Mouse (Mus musculus) left cerebral cortex, adult 2 months (tissue): ENCODE results near the gene Ankzf1. TPM values are rescaled to one million over a fixed set of nuclear protein-coding genes. Genes with fewer than 3 reads are reported as not detected.

Source experiments
- DNase-seq, 2 experiments: peaks; one replicate each; pipeline ENCODE4 v3.0.0; 2021 to 2022; ENCODE audit warnings: low spot score in 2 of 2, mixed read lengths in 1 of 2; ENCODE audit errors: extremely low spot score in 1 of 2
- H3K27ac ChIP-seq: fragments of 200-600 bp; 2 replicates; pipeline ENCODE4 v1.8.1; 2022
- H3K4me3 ChIP-seq: fragments of 200-600 bp; 2 replicates; pipeline ENCODE4 v1.8.1; 2022
- CTCF ChIP-seq: fragments of 200-600 bp; IDR thresholded peaks from 2 replicates; pipeline ENCODE4 v1.8.1; 2022; ENCODE audit warnings: antibody characterized with exemption, mild to moderate bottlenecking, moderate library complexity
- intact Hi-C: fragments of 180-260 bp; cut with DNase I; formaldehyde crosslinking; loops from one replicate; pipeline ENCODE4 v1.15.1; 2025
- total RNA-seq, 2 experiments: library from RNA; stranded (reverse); gene quantifications; 2 replicates each; pipeline ENCODE4 v1.2.3; 2021

Ankzf1 gene
- total RNA-seq, 2 experiments from 2014 or later = 25.7 to 30.7 TPM

DNA sequence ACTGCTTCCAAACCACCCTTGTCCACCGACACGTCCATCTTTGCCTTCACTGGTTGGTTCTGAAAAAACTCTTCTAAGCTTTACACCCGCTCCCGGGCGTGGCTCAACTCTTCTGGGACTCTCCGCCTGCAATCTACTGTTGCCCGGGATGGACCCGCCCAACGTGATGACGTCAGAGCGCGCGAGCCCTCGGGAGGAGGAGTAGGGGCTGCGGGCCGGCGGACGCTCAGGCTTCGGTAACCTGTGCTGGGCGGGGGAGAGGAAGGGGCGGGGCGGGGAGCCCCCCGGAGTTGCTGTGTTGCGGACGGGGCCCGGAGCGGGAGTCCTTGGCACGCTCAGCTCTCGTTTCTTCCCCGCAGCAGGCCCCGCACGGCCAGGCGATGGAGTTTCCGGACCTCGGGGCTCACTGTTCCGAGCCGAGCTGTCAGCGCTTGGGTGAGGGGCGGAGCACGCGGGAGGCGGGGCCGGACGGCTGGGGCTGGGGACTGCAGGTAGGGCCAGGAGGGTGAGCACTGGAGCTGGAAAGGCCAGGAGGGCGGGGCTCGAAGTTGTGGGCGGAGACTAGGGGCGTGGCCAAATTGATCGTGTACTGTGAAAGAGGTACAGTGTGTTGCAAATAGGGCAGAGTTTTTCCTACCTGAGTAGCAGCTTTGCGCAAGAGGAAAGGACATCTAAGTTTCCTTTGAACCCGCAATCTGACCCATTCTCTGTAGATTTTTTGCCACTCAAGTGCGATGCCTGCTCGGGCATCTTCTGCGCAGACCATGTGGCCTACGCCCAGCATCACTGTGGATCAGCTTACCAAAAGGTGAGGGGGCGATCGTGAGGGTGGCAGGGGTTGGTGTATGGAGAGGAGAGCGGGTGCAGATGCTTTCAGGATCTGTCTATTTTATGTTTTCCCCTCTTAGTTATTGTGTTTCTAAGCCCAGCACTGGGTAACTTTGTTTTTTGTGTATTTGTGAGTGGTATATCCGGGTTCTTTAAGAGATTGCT is 23.2 kb upstream of the Ankzf1 start, which contains the start of gene Zfand2b:
Gene Zfand2b, plus strand, starts transcription at position 175 of the 993 bp plus-strand sequence.
- peak within 1 kb of the TSS; percentile 95 for H3K27ac ChIP-seq
- DNase-seq = peak; percentile 94 to 95
- H3K4me3 ChIP-seq = peak within 1 kb of the TSS; percentile 93
- no peak for TF ChIP-seq CTCF
- intact Hi-C loops = loop anchor here (1.0 to 2.0 kb wide), 2 partner anchors 12 to 26 kb away; partner anchors contain the start of genes Abcb6, Cnppd1 and Retreg2

DNA sequence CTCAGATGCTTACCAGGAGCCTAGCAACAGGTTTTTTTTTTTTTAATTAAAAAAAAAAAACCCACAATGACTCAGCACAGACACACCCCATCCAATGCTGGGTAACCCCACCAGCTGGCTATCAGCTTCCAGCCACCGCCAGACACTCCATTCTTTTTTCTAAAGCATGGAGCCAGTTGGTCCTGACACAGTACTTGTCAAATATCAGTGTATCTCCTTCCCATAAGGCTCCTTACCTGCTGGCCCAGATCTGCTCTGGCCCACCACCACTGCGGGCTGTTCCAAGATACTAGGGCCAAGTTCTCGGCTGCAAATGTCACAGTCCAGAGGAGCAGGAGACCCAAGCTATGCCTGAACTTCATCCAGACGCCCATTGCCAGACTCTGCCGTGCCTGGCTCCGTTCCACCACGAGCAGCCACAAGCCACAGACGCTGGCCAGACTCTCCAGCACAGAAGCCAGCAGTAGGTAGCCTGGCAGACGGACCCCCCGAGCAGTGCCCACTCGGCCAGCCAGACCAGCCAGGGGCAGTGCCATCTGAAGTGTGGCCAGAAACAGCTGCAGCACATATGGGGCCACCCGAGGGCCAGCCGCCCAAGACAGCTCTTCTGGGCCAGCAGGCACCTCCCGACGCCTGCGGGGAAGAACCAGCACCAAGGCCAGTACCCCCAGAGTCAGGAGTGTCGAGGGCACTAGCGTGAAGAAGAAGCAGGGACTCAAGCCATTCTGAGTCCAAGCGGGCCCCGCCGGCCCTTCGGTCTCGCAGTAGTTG is 12.4 kb upstream of the Ankzf1 start:
- DNase-seq = peak; percentile 38 to 41
- Histone ChIP-seq H3K27ac (peak overlapping the region; percentile 29), H3K4me3 (peak overlapping the region; percentile 62)
- intact Hi-C loops = loop anchor here (1.0 to 5.0 kb wide), 4 partner anchors 10 to 73 kb away; partner anchors contain the start of genes Cnppd1, Retreg2 and Tuba4a
- TF ChIP-seq CTCF = no peak

DNA sequence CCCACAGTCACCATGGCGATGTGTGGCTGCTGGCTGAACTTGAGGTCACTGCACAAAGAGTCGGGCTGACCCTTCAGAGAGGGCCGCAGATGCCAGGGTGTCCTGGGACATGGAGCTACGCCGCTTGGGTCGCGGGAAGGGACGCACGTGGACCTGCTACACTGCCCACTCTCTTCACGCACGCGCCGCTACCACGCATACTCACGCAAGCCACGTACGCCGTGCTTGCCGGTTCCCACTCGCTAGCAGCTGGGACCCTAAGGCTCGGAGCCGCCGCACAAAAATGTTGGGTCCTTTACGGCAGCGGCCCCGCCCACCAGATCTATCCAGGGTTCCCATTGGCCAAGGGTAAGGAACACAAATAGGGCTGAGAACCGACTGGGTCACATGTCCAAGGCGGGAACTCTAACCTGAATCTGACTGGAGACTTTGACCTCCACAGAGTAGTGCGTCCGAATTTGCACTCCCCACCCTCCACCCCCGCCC is 11.8 kb upstream of the Ankzf1 start, which contains the start of gene Abcb6:
Gene Abcb6, minus strand, starts transcription at position 288 of the 486 bp plus-strand sequence.
- Histone ChIP-seq H3K4me3 (peak within 1 kb of the TSS; percentile 62), H3K27ac (peak within 1 kb of the TSS; percentile 29)
- intact Hi-C loops = loop anchor here (1.0 to 5.0 kb wide), 4 partner anchors 11 to 72 kb away; partner anchors contain the start of genes Cnppd1, Retreg2 and Tuba4a
- TF ChIP-seq CTCF = no peak
- peak; percentile 89 to 92 for DNase-seq

DNA sequence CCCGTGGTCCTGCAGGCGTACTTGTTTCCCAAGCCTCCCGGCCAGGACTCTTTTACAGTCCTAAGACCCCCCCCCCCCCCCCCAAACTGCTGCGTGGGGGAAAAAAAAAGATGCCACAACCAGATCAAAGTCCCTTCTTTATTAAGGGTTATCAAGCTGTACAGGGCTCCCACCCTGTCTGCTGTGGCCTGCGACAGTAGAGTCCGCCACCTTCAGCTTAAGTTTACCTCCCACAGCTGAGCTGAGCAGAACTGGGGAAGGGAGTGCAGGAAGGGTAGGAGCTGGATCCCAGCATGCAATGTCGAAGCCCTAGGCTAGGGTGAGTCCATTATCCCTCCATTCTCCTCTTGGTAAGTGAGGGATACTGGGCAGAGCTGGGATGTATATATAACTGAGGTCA is 11.2 kb upstream of the Ankzf1 start:
- TF ChIP-seq CTCF = no peak
- intact Hi-C loops = loop anchor here (1.0 to 5.0 kb wide), 4 partner anchors 11 to 72 kb away; partner anchors contain the start of genes Cnppd1, Retreg2 and Tuba4a
- no peak overlapping the region; the same call in 1 of the 2 replicates for H3K4me3 ChIP-seq
- H3K27ac ChIP-seq = no peak overlapping the region
- DNase-seq = no peak

DNA sequence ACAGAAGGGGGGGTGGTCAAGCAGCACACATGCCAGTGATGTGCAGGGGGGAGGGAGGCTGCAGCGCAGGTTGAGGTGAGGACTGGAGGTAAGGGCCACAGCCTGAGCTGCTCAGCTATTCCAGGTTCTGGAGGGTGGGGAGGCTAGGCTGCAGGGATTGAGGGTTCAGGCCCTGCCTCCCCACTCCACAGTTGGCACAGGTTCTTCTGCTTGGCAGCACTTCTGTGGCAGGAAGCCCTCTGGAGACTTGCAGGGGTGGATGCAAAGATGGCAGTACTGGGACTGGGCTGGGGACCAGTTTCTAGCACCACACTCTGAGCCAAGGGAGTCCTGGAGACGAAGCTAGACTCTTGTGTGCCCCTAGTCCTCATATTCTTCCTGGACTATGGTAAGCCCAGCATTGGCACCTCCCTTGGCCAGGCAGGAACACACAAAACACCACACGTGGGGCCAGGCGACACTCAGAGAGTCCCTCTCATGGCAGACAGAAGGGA is 10.5 kb upstream of the Ankzf1 start:
- no peak for TF ChIP-seq CTCF
- no peak for DNase-seq
- intact Hi-C loops = loop anchor here (2.0 to 5.0 kb wide), 3 partner anchors 36 to 71 kb away; partner anchors contain the start of genes Cnppd1, Retreg2 and Tuba4a
- no peak overlapping the region for H3K4me3 ChIP-seq
- H3K27ac ChIP-seq = no peak overlapping the region

DNA sequence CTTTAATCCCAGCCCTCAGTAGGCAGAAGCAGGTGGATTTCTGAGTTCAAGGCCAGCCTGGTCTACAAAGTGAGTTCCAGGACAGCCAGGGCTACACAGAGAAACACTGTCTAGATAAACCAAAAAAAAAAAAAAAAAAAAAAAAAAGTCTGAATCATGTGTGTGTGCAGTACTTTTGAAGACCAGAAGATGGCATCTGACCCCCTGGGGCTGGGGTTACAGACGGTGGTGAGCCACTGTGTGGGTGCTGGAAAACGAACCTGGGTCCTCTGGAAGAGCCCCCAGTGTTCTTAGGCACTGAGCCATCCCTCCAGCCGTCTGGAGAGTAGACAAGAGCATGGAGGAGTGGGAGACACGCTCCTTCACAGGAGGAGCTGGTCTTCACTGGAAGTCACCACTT is 9.8 kb upstream of the Ankzf1 start:
- DNase-seq = no peak
- intact Hi-C loops = loop anchor here (5.0 kb wide), 2 partner anchors 35 to 70 kb away; partner anchors contain the start of gene Tuba4a
- no peak overlapping the region for H3K4me3 ChIP-seq
- no peak overlapping the region for H3K27ac ChIP-seq
- peak; percentile 33 for TF ChIP-seq CTCF

DNA sequence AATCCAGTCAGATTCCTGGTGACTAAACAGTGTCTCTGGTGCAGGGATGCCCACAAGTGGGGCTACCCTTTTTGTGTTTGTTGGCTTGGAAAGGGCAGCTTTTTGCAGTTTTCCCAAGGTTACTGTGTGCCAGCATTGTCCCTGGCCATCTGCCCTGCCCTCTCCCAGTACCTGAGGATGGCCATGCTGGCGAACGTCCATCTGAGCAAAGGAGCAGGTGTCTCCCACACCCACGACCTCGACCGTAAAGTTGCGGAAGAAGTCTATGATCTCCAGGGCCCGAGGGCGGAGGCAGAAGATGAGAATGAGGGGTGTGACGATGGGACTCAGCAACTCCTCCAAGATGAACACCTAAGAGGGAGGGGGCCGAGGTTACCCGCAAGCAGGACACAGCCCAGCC is 6.5 kb upstream of the Ankzf1 start:
- intact Hi-C loops = no loop called here
- DNase-seq = no peak
- no peak for TF ChIP-seq CTCF
- H3K4me3 ChIP-seq = no peak overlapping the region
- no peak overlapping the region for H3K27ac ChIP-seq

DNA sequence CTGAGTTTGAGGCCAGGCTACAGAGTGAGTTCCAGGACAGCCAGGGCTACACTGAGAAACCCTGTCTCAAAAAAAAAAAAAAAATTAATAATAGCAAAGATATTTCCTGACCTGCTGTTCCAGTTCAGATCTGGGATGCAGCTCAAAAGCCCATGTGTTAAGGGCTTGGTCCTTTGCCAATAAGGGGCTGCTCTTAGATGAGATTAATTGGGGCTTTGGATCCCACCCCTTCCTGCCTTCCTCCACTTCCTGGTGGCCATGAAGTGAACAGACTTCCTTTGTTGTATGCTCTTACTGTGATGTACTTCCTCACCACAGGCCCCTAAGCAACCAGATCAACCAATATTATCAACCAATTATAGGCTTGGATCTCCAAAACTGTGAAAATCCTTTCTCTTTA is 4.8 kb upstream of the Ankzf1 start:
- Histone ChIP-seq H3K27ac (no peak overlapping the region), H3K4me3 (no peak overlapping the region)
- no peak for DNase-seq
- no peak for TF ChIP-seq CTCF
- intact Hi-C loops = no loop called here

DNA sequence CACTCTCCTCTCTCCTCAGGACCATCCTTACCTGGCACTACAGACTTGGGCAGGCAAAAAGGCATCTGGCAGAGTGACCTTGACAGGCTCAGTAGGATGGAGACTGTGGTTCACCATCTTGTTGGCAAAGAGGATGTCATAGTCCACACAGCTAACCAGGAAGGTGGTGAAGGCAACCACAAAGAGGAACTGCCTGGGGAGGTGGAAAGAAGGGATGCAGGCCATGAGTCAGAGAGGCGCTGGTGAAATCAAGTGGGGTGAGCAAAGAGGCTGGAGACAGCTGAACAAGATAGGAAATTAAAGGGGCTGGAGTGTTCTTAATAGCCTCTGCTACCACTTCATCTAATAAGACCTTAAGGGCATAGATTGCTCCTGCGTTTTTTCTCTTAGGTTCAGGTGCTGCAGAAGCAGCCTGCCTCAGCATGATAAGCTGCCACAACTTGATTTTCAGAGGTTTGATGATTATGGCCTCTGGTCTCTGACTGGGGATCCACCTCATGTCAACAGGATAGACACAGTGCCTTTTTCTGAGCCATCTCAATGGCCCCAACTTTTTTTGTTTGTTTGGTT is 4.0 kb upstream of the Ankzf1 start:
- Histone ChIP-seq H3K27ac (no peak overlapping the region), H3K4me3 (no peak overlapping the region)
- DNase-seq = no peak
- intact Hi-C loops = no loop called here
- TF ChIP-seq CTCF = no peak

DNA sequence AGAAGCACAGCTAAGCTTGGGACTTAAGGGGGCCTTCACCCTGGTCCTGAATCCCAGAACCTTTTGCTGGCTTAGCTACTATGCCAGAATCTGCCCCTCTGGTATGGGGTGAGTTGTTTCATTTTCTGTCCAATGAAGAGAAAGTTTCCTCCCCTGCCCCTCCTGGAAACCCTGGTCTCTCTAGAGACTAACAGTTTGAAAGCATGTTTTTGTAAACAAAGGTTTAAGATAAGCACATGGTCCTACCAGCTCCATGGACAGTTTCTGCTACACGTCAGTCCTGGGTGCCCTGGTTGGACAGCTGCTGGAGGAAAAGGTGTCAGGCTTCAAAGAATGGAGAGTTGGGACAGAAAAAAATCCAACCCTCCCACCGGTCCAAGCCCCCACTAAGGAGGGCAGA is 1.4 kb upstream of the Ankzf1 start:
- TF ChIP-seq CTCF = no peak
- no peak for DNase-seq
- Histone ChIP-seq H3K27ac (no peak overlapping the region), H3K4me3 (peak overlapping the region; percentile 60)
- intact Hi-C loops = no loop called here

DNA sequence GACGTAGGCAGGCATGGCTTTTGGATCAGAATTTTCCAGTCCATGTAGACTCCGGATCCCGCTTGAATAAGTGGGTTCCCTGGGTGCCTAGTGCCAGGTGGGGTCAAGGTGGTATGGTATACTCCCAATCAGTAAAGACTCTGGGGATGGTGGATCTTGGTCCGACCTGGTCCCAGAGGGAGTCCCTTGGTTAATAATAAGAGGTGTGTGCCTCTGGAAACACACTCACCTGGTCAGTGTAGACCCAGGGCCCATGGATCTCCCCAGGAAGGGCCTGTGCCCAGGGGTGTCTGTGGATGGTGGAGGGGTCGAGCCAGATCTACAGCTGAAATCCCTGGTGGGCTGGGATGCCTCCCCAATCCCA is 711 bp upstream of the Ankzf1 start:
- DNase-seq = no peak
- intact Hi-C loops = no loop called here
- Histone ChIP-seq H3K27ac (peak overlapping the region; percentile 96), H3K4me3 (peak overlapping the region; percentile 60)
- no peak for TF ChIP-seq CTCF
